Mouse (Mus musculus) olfactory bulb, adult 2 months (tissue): Measurements from ENCODE around the gene Gpr65. TPM values are rescaled to one million over a fixed set of nuclear protein-coding genes. Genes with fewer than 3 reads are reported as not detected.
"Not testable (repeated sequence)": the region's sequence is repeated elsewhere in the genome, so short reads cannot be mapped to it uniquely, and the experiment has no call there.

ENCODE experiments used
- H3K27ac ChIP-seq: fragments of 200-500 bp; 2 replicates; pipeline ENCODE4 v1.5.1; 2012; ENCODE audit warnings: low read depth, low read length; ENCODE audit not compliant: insufficient read depth
- H3K4me1 ChIP-seq: fragments of 200-500 bp; 2 replicates; pipeline ENCODE4 v1.6.1; 2012; ENCODE audit warnings: low read length; ENCODE audit not compliant: control insufficient read depth, insufficient read depth
- H3K4me3 ChIP-seq: fragments of 200-500 bp; 2 replicates; pipeline ENCODE4 v1.5.1; 2012; ENCODE audit warnings: mild to moderate bottlenecking, low read depth, low read length, moderate library complexity; ENCODE audit not compliant: insufficient read depth
- CTCF ChIP-seq: fragments of 200-500 bp; IDR thresholded peaks from 2 replicates; pipeline ENCODE4 v1.5.1; 2012; ENCODE audit warnings: low read depth, mild to moderate bottlenecking, low read length, moderate library complexity; ENCODE audit not compliant: insufficient read depth
- POLR2A ChIP-seq: fragments of 200-500 bp; IDR thresholded peaks from 2 replicates; pipeline ENCODE4 v1.6.1; 2012; ENCODE audit warnings: mild to moderate bottlenecking, low read depth, low read length, moderate library complexity; ENCODE audit not compliant: insufficient read depth
- WGBS: fragments of 180-500 bp; shearing (Covaris S2); methylation state at CpG from one replicate; pipeline ENCODE4 v1.1.7; 2018; 5-methylcytosine and 5-hydroxymethylcytosine counted together
- polyA plus RNA-seq: library from polyadenylated mRNA; stranded (reverse); fragments of >200 nt; gene quantifications from 2 replicates; pipeline ENCODE4 v1.2.4, GENCODE M21; 2012; ENCODE audit warnings: low replicate concordance; ENCODE audit not compliant: missing spikeins, insufficient read depth, insufficient read length

Gene Gpr65
- polyA plus RNA-seq, 1 experiment: not detected

DNA sequence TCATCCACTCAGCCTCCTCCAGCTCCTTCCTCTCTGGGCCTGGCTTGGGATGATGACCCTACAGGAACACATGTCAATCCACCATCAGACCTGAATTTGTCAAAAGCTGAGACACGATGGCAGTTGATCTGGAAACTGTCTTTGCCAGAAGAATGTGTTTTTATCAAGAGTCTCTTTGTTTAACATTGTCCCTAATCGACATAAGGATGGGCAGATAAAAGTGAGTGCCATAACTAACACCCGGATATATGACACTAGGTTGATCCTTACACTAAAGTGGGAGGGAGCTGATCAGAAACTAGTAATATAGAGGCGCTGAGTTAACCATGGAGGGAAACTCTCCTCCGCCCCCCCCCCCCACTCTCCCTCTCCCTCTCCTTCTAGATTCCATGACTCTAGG lies 33.5 kb downstream of the Gpr65 start:
- WGBS: 89% methylated on average over 5 of the region's 5 CpGs
- Histone ChIP-seq H3K27ac (no peak overlapping the region), H3K4me3 (no peak overlapping the region), H3K4me1 (no peaks in the 10 kb centered on the region)
- TF ChIP-seq POLR2A (no peak), CTCF (no peak)

DNA sequence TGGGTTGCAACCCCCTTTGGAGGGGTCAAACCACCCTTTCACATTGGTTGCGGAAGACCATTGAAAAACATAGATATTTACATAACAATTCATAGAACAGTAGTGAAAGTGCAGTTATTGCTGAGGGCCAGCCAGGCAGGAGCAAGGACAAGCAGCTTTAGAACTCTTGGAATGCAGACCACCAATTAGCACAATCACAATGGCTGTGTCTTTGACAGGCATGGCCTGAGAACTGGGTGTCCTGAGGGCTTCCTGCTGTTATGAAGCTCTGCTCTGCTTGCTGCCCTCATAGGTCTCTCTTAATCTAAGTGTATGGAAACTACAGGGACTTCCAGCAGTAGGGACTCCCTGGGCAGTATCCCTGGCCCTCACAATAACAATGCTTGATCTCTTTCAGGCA lies 34.6 kb downstream of the Gpr65 start:
- H3K4me1 ChIP-seq: no peaks in the 10 kb centered on the region
- 85% methylated on average over 1 of the region's 1 CpGs for WGBS
- no peak overlapping the region for H3K27ac ChIP-seq
- TF ChIP-seq CTCF: no peak
- no peak for TF ChIP-seq POLR2A
- no peak overlapping the region for H3K4me3 ChIP-seq

- H3K4me3 ChIP-seq: no peak overlapping the region
- H3K4me1 ChIP-seq: no peaks in the 10 kb centered on the region
- TF ChIP-seq POLR2A: no peak
- no peak overlapping the region for H3K27ac ChIP-seq
- 81% methylated on average over 7 of the region's 7 CpGs for WGBS
Observed at GRCm38 (mm10) chr12:98307179-98307915, 38.9 kb downstream of the Gpr65 start.

- Histone ChIP-seq H3K4me1 (no peaks in the 10 kb centered on the region), H3K27ac (no peak overlapping the region), H3K4me3 (no peak overlapping the region)
- TF ChIP-seq CTCF: no peak
- 85% methylated on average over 7 of the region's 7 CpGs for WGBS
Observed at GRCm38 (mm10) chr12:98311376-98312083, 43.1 kb downstream of the Gpr65 start.

GRCm38 (mm10) chr12:98315924-98316323 lies 47.5 kb downstream of the Gpr65 start:
- no peak overlapping the region for H3K27ac ChIP-seq
- TF ChIP-seq CTCF (no peak), POLR2A (no peak)
- WGBS: 86% methylated on average over 5 of the region's 5 CpGs
- H3K4me1 ChIP-seq: no peaks in the 10 kb centered on the region
- H3K4me3 ChIP-seq: no peak overlapping the region

- Histone ChIP-seq H3K4me1 (no peaks in the 10 kb centered on the region), H3K27ac (no peak overlapping the region), H3K4me3 (no peak overlapping the region)
- TF ChIP-seq POLR2A: no peak
- no peak for TF ChIP-seq CTCF
- 72% methylated on average over 8 of the region's 8 CpGs for WGBS
Observed at GRCm38 (mm10) chr12:98317718-98318340, 49.4 kb downstream of the Gpr65 start.

- 84% methylated on average over 4 of the region's 4 CpGs for WGBS
- H3K27ac ChIP-seq: no peak overlapping the region
- no peaks in the 10 kb centered on the region for H3K4me1 ChIP-seq
- no peak overlapping the region for H3K4me3 ChIP-seq
- no peak for TF ChIP-seq CTCF
- TF ChIP-seq POLR2A: no peak
Observed at GRCm38 (mm10) chr12:98322426-98322825, 54.0 kb downstream of the Gpr65 start.

DNA sequence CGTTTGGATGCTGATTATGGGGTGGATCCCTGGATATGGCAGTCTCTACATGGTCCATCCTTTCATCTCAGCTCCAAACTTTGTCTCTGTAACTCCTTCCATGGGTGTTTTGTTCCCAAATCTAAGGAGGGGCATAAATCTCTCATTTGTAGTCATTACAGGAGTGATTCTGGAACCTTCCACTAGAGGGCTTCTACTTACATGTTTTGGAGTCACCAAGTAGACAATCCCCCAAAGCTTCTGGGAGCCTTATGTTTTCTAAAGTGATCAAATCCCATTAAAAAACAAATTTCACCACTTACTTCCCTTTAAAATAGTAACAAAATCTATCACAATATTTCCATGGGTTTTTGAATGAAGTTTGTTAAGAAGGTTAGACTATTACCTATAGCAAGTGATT lies 55.7 kb downstream of the Gpr65 start:
- WGBS: no CpG with 5 or more reads among the region's 1 CpGs
- H3K27ac ChIP-seq, H3K4me1 ChIP-seq, H3K4me3 ChIP-seq: not testable (repeated sequence)

Other genes starting within 250 kb of the Gpr65 start
- not detected in 2 replicates for gene Galc, start 9.2 kb upstream of the Gpr65 start, polyA plus RNA-seq